Mouse (Mus musculus): ENCODE measurements at regions not wholly inside any gene's neighbourhood (a gene's known extent, or its start where the extent isn't known, plus 50 kb on each side); places are given as distances from the start of the nearest gene placed in this dataset.

DNA sequence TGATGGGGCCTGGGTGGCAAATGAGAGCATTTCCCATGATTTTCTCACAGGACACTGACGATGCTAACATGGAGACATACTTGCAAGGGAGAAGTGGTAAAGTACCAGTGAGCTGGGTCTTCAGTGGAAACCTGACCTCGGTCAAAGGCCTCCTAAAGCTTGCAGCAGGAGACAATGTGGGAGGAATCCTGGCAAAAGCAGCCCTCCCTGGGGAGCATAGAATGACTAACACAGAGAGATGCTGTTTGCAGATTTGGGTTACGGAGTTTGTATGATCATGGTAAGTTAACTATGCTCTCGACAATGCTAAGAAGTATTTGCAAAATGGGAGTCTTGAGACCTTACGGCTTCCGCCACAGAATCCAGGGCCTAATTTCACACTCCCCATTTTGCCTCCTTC is 208.9 kb downstream of the Tle3 start:
- no peak for DNase-seq (ENCODE audit: low read depth, low spot score)

GRCm38 (mm10) chr9:61578255-61578654 is 206.1 kb downstream of the Tle3 start:
- DNase-seq (ENCODE audit: low read depth, low spot score): no peak

- DNase-seq (ENCODE audit: low read depth, low spot score): peak; percentile 69
These were observed 201.6 kb downstream of the Tle3 start for GRCm38 (mm10) chr9:61573634-61574359.

DNA sequence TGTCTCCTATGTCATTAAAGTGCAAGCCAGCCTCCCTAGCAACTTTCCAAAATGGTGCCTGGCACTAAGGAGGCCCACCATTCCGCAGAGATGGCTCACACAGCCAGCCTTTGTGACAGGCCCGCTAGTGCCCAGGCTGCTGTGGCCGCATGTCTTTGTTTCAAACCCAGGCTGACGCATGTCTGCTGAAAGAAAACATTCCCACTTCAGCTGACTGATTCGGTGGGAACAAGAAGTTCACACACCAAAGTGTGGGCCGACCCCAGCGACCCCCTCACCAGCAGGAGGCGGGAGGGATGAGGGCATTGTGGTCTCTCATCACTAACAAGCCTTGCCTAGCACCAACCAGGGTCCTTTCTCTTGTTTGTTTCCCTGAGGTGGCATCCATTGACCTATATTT is 190.9 kb downstream of the Tle3 start:
- no peak for DNase-seq (ENCODE audit: low read depth, low spot score)

DNA sequence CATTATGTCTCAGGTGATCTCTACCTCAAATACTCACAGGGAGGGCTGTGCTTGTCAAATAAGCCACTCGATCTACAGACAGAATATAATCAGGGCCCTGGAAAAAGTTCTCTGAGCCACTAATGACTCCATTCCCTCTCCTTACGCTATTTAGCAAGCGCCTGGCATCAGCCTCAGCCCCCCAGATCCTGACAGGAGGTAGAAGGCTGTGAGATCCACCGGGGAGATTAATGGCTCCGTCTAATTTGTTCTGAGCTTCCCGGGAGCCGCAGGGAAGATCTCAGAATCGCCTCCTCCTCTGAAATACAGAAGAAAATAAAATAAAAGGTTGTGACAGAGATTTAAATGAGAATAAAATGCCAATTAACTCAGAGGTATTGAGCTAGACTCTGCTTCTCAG is 189.4 kb downstream of the Tle3 start:
- DNase-seq (ENCODE audit: low read depth, low spot score): no peak

DNA sequence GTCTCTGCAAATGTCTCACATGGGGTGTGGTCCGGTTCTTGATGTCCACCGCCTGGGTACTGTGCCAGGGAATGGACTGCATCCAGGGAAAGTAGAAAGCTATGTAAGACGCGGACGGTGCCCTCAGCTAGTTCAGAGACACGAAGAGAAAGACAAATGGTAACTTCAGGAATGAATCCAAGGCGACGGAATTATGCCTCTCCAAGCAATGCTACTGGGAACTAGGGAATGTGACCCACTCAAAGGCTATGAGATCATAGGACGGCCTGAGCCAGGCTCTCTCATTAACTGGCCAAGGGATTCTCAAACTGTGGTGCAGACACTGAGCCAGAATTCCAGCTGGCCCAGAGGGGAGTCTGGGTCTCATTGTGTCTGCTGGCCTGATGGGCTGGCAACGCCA is 186.5 kb downstream of the Tle3 start:
- DNase-seq (ENCODE audit: low read depth, low spot score): no peak

GRCm38 (mm10) chr9:61557025-61557424 is 184.9 kb downstream of the Tle3 start:
- DNase-seq (ENCODE audit: low read depth, low spot score): no peak

DNA sequence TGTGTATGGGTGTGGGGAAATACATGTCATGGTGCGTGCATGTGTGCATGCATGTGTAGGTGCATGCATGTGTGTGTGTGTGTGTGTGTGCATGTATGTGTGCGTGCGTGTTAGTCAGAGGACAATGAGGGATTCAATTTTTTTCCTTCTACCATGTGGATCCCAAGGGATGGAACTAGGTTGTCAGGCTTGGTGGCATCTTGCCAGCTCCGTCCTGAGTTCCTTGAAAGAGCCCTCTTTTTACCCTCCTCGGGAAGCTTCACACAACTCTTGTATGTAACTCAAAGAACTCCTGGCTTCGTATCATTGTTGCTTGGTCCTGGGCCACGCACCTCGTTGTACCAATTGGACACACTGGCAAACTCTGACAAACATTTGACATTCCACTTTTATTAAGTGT is 183.0 kb downstream of the Tle3 start:
- DNase-seq (ENCODE audit: low read depth, low spot score): no peak

GRCm38 (mm10) chr9:61554611-61555010 is 182.4 kb downstream of the Tle3 start:
- no peak for DNase-seq (ENCODE audit: low read depth, low spot score)

GRCm38 (mm10) chr9:61553626-61554025 is 181.5 kb downstream of the Tle3 start:
- DNase-seq (ENCODE audit: low read depth, low spot score): no peak

DNA sequence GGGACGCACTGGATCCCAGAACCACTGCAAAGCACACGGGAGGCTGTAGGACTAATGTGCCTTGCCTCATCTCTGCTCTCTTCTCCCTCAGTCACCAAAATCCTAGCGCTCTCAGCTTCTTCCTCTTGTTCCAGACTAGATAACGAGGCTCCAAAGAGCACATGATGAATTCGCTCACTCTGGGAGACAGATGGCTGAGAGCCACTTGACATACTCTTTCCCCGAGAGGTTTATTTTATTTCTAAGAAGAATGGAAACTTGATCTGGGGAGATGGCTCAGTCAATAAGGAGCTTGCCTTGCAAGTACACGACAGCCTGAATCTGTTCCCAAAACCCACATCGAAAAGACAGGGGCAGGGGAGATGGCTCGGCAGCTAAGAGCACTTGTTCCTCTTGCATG is 179.2 kb downstream of the Tle3 start:
- no peak for DNase-seq (ENCODE audit: low read depth, low spot score)

DNA sequence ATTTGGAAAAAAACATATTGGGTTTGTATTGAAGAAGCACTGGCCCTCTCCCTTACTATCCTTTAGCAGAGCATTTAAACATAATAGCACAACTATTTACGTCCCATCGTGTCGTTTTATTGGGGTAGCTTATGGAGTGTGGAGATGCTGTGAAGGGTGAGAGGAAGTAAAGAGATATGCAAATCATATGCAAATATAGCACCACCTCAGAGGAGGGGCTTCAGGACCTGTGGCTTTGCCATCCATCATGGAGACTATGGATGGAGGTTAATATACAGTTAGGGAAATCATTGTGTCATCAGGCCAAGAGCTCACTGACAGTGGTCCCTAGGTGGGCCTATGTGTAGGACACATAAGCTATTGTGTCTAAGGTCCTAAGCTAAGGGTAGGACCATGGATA is 178.2 kb downstream of the Tle3 start:
- no peak for DNase-seq (ENCODE audit: low read depth, low spot score)

- peak; percentile 56 for DNase-seq (ENCODE audit: low read depth, low spot score)
These were observed 177.6 kb downstream of the Tle3 start for GRCm38 (mm10) chr9:61549692-61550241.

- DNase-seq (ENCODE audit: low read depth, low spot score): peak; percentile 54
These were observed 165.4 kb downstream of the Tle3 start for GRCm38 (mm10) chr9:61537316-61538189.

- DNase-seq (ENCODE audit: low read depth, low spot score): no peak
These were observed 161.1 kb downstream of the Tle3 start for GRCm38 (mm10) chr9:61533237-61533636.

- DNase-seq (ENCODE audit: low read depth, low spot score): peak; percentile 57
These were observed 158.3 kb downstream of the Tle3 start for GRCm38 (mm10) chr9:61530263-61531045.

- no peak for DNase-seq (ENCODE audit: low read depth, low spot score)
These were observed 156.2 kb downstream of the Tle3 start for GRCm38 (mm10) chr9:61528286-61528865.

- DNase-seq (ENCODE audit: low read depth, low spot score): no peak
These were observed 155.4 kb downstream of the Tle3 start for GRCm38 (mm10) chr9:61527491-61528056.

GRCm38 (mm10) chr9:61520136-61520535 is 148.0 kb downstream of the Tle3 start:
- no peak for DNase-seq (ENCODE audit: low read depth, low spot score)

GRCm38 (mm10) chr9:61517906-61518305 is 145.7 kb downstream of the Tle3 start:
- DNase-seq (ENCODE audit: low read depth, low spot score): no peak

- DNase-seq (ENCODE audit: low read depth, low spot score): no peak
These were observed 139.3 kb downstream of the Tle3 start for GRCm38 (mm10) chr9:61511436-61511835.
